Mouse (Mus musculus) MEL (cell line): ENCODE data around the gene Asgr2. TPM values are rescaled to one million over a fixed set of nuclear protein-coding genes. Genes with fewer than 3 reads are reported as not detected.

Experiments
- DNase-seq: peaks from one replicate; pipeline ENCODE4 v3.0.0; 2011; ENCODE audit warnings: low read depth, low spot score
- H3K27ac ChIP-seq: 2 replicates; pipeline ENCODE4 v1.5.1; 2012; ENCODE audit warnings: low read depth, mild to moderate bottlenecking, control low read depth, low read length, moderate library complexity; ENCODE audit not compliant: control insufficient read depth
- H3K27me3 ChIP-seq, 2 experiments: fragments of 150-350 bp in 1 of 2; sonication (generic) in 1 of 2; 2 replicates each; pipeline ENCODE4 v1.6.1; 2012; ENCODE audit warnings: low read length in 2 of 2, mild to moderate bottlenecking in 2 of 2, improper control_type of control experiment in 1 of 2, moderate library complexity in 1 of 2; ENCODE audit not compliant: insufficient read depth in 2 of 2, control insufficient read depth in 1 of 2
- H3K36me3 ChIP-seq, 2 experiments: 2 replicates each; pipeline ENCODE4 v1.6.1; 2012 to 2014; ENCODE audit warnings: low read length in 2 of 2, improper control_type of control experiment in 1 of 2, inconsistent platforms in 1 of 2, mild to moderate bottlenecking in 1 of 2; ENCODE audit not compliant: insufficient read depth in 2 of 2, control insufficient read depth in 1 of 2
- H3K4me1 ChIP-seq, 2 experiments: fragments of 150-350 bp in 1 of 2; sonication (generic) in 1 of 2; 2 replicates each; pipeline ENCODE4 v1.6.1; 2012; ENCODE audit warnings: low read length in 2 of 2, improper control_type of control experiment in 1 of 2, mild to moderate bottlenecking in 1 of 2; ENCODE audit not compliant: insufficient read depth in 2 of 2, control insufficient read depth in 1 of 2
- H3K4me3 ChIP-seq, 2 experiments: fragments of 150-350 bp in 1 of 2; sonication (generic) in 1 of 2; 2 replicates each; pipeline ENCODE4 v1.5.1; 2012; ENCODE audit warnings: low read depth in 2 of 2, low read length in 2 of 2, mild to moderate bottlenecking in 2 of 2, moderate library complexity in 2 of 2, control low read depth in 1 of 2, improper control_type of control experiment in 1 of 2; ENCODE audit not compliant: control insufficient read depth in 1 of 2, insufficient read depth in 1 of 2
- H3K79me2 ChIP-seq: 2 replicates; pipeline ENCODE4 v1.6.1; 2012; ENCODE audit warnings: mild to moderate bottlenecking, low read length, moderate library complexity; ENCODE audit not compliant: control insufficient read depth, poor library complexity, insufficient read depth
- H3K9ac ChIP-seq: 2 replicates; pipeline ENCODE4 v1.6.1; 2012; ENCODE audit warnings: low read depth, mild to moderate bottlenecking, control low read depth, low read length, moderate library complexity; ENCODE audit not compliant: control insufficient read depth, poor library complexity, severe bottlenecking
- H3K9me3 ChIP-seq: fragments of 150-350 bp; sonication (generic); replicated peaks from 2 replicates; pipeline ENCODE4 v1.6.1; 2012; ENCODE audit warnings: mild to moderate bottlenecking, low read length, improper control_type of control experiment, moderate library complexity; ENCODE audit not compliant: insufficient read depth
- CHD2 ChIP-seq: IDR thresholded peaks from 2 replicates; pipeline ENCODE4 v1.6.1; 2011; ENCODE audit warnings: low read length, improper control_type of control experiment
- CTCF ChIP-seq, 3 experiments: IDR thresholded peaks in 2 of 3; conservative IDR thresholded peaks in 1 of 3; 2 replicates each; pipeline ENCODE4 v1.5.1; 2011 to 2012; ENCODE audit warnings: low read length in 3 of 3, low read depth in 2 of 3, mild to moderate bottlenecking in 2 of 3, improper control_type of control experiment in 1 of 3, inconsistent platforms in 1 of 3, mixed read lengths in 1 of 3, moderate library complexity in 1 of 3; ENCODE audit not compliant: control insufficient read depth in 1 of 3, insufficient read depth in 1 of 3, poor library complexity in 1 of 3, severe bottlenecking in 1 of 3
- E2F4 ChIP-seq: IDR thresholded peaks from 2 replicates; pipeline ENCODE4 v1.6.1; 2011; ENCODE audit warnings: low read depth, low read length, improper control_type of control experiment, borderline replicate concordance
- ELF1 ChIP-seq: IDR thresholded peaks from 2 replicates; pipeline ENCODE4 v1.6.1; 2014; ENCODE audit warnings: low read depth, mild to moderate bottlenecking, inconsistent platforms, low read length, improper control_type of control experiment, moderate library complexity
- EP300 ChIP-seq, 2 experiments: IDR thresholded peaks; 2 replicates each; pipeline ENCODE4 v1.6.1; 2011; ENCODE audit warnings: improper control_type of control experiment in 2 of 2, low read length in 2 of 2, low read depth in 1 of 2, mild to moderate bottlenecking in 1 of 2
- ETS1 ChIP-seq: IDR thresholded peaks from 2 replicates; pipeline ENCODE4 v1.6.1; 2012; ENCODE audit warnings: low read depth, mild to moderate bottlenecking, inconsistent platforms, low read length, improper control_type of control experiment, moderate library complexity
- GABPA ChIP-seq: IDR thresholded peaks from 2 replicates; pipeline ENCODE4 v1.6.1; 2012; ENCODE audit warnings: low read depth, mild to moderate bottlenecking, inconsistent platforms, low read length, improper control_type of control experiment, moderate library complexity
- GATA1 ChIP-seq: IDR thresholded peaks from 2 replicates; pipeline ENCODE4 v1.6.1; 2011; ENCODE audit warnings: low read depth, low read length, improper control_type of control experiment
- HCFC1 ChIP-seq: IDR thresholded peaks from 2 replicates; pipeline ENCODE4 v1.6.1; 2012; ENCODE audit warnings: low read depth, mild to moderate bottlenecking, inconsistent platforms, low read length, improper control_type of control experiment, moderate library complexity
- JUND ChIP-seq: IDR thresholded peaks from 2 replicates; pipeline ENCODE4 v1.6.1; 2011; ENCODE audit warnings: low read depth, mild to moderate bottlenecking, improper control_type of control experiment, low read length
- KAT2A ChIP-seq: conservative IDR thresholded peaks from 2 replicates; pipeline ENCODE4 v1.6.1; 2012; ENCODE audit warnings: low read depth, low read length, improper control_type of control experiment, inconsistent platforms
- MAFK ChIP-seq: IDR thresholded peaks from 2 replicates; pipeline ENCODE4 v1.6.1; 2011; ENCODE audit warnings: low read depth, mild to moderate bottlenecking, low read length, improper control_type of control experiment, borderline replicate concordance
- MAX ChIP-seq: IDR thresholded peaks from 2 replicates; pipeline ENCODE4 v1.6.1; 2011; ENCODE audit warnings: low read length, improper control_type of control experiment
- MAZ ChIP-seq: IDR thresholded peaks from 2 replicates; pipeline ENCODE4 v1.6.1; 2012; ENCODE audit warnings: low read depth, mild to moderate bottlenecking, inconsistent platforms, low read length, improper control_type of control experiment
- MEF2A ChIP-seq: IDR thresholded peaks from 2 replicates; pipeline ENCODE4 v1.6.1; 2014; ENCODE audit warnings: low read depth, mild to moderate bottlenecking, inconsistent platforms, low read length, improper control_type of control experiment; ENCODE audit not compliant: poor library complexity, insufficient replicate concordance, severe bottlenecking; ENCODE audit errors: extremely low read depth
- MXI1 ChIP-seq: IDR thresholded peaks from 2 replicates; pipeline ENCODE4 v1.6.1; 2011; ENCODE audit warnings: mild to moderate bottlenecking, low read depth, low read length, improper control_type of control experiment
- MYB ChIP-seq: IDR thresholded peaks from 2 replicates; pipeline ENCODE4 v1.6.1; 2011; ENCODE audit warnings: mild to moderate bottlenecking, low read depth, low read length, improper control_type of control experiment
- MYC ChIP-seq: IDR thresholded peaks from 2 replicates; pipeline ENCODE4 v1.6.1; 2011; ENCODE audit warnings: low read depth, mild to moderate bottlenecking, low read length, improper control_type of control experiment, moderate library complexity
- NELFE ChIP-seq: IDR thresholded peaks from 2 replicates; pipeline ENCODE4 v1.6.1; 2011; ENCODE audit warnings: low read depth, low read length, improper control_type of control experiment
- NRF1 ChIP-seq: IDR thresholded peaks from 2 replicates; pipeline ENCODE4 v1.6.1; 2014; ENCODE audit warnings: low read depth, mild to moderate bottlenecking, inconsistent platforms, low read length, improper control_type of control experiment, moderate library complexity; ENCODE audit not compliant: poor library complexity, insufficient read depth, severe bottlenecking
- POLR2A ChIP-seq, 2 experiments: IDR thresholded peaks; 2 replicates each; pipeline ENCODE4 v1.6.1; 2011 to 2012; ENCODE audit warnings: low read length in 2 of 2, mild to moderate bottlenecking in 2 of 2, control low read depth in 1 of 2, improper control_type of control experiment in 1 of 2, low read depth in 1 of 2, moderate library complexity in 1 of 2; ENCODE audit not compliant: control insufficient read depth in 1 of 2, insufficient read depth in 1 of 2, poor library complexity in 1 of 2
- POLR2AphosphoS2 ChIP-seq: IDR thresholded peaks from 2 replicates; pipeline ENCODE4 v1.6.1; 2011; ENCODE audit warnings: low read length, improper control_type of control experiment
- POLR2AphosphoS5 ChIP-seq: IDR thresholded peaks from 2 replicates; pipeline ENCODE4 v1.6.1; 2012; ENCODE audit warnings: low read depth, borderline replicate concordance, mild to moderate bottlenecking, inconsistent platforms, low read length, moderate library complexity, mixed read lengths
- RAD21 ChIP-seq: IDR thresholded peaks from 2 replicates; pipeline ENCODE4 v1.6.1; 2011; ENCODE audit warnings: mild to moderate bottlenecking, low read depth, low read length, improper control_type of control experiment
- RCOR1 ChIP-seq: IDR thresholded peaks from 2 replicates; pipeline ENCODE4 v1.6.1; 2012; ENCODE audit warnings: low read depth, mild to moderate bottlenecking, inconsistent platforms, low read length, improper control_type of control experiment
- SIN3A ChIP-seq: IDR thresholded peaks from 2 replicates; pipeline ENCODE4 v1.6.1; 2012; ENCODE audit warnings: low read length, improper control_type of control experiment, inconsistent platforms
- SMC3 ChIP-seq: IDR thresholded peaks from 2 replicates; pipeline ENCODE4 v1.6.1; 2011; ENCODE audit warnings: low read depth, low read length, improper control_type of control experiment
- TAL1 ChIP-seq: IDR thresholded peaks from 2 replicates; pipeline ENCODE4 v1.6.1; 2012; ENCODE audit warnings: mild to moderate bottlenecking, inconsistent platforms, low read length, moderate library complexity, mixed read lengths
- TCF12 ChIP-seq: IDR thresholded peaks from 2 replicates; pipeline ENCODE4 v1.6.1; 2014; ENCODE audit warnings: low read depth, mild to moderate bottlenecking, inconsistent platforms, low read length, improper control_type of control experiment, moderate library complexity
- UBTF ChIP-seq: IDR thresholded peaks from 2 replicates; pipeline ENCODE4 v1.6.1; 2012; ENCODE audit warnings: low read depth, mild to moderate bottlenecking, inconsistent platforms, low read length, improper control_type of control experiment, moderate library complexity, borderline replicate concordance; ENCODE audit not compliant: insufficient read depth
- USF1 ChIP-seq: IDR thresholded peaks from 2 replicates; pipeline ENCODE4 v1.6.1; 2014; ENCODE audit warnings: low read depth, mild to moderate bottlenecking, inconsistent platforms, low read length, improper control_type of control experiment, moderate library complexity
- USF2 ChIP-seq, 2 experiments: IDR thresholded peaks; 2 replicates each; pipeline ENCODE4 v1.6.1; 2011 to 2012; ENCODE audit warnings: improper control_type of control experiment in 2 of 2, low read length in 2 of 2, borderline replicate concordance in 1 of 2, inconsistent platforms in 1 of 2, low read depth in 1 of 2, mild to moderate bottlenecking in 1 of 2; ENCODE audit not compliant: insufficient read depth in 1 of 2
- ZC3H11A ChIP-seq: IDR thresholded peaks from 2 replicates; pipeline ENCODE4 v1.6.1; 2012; ENCODE audit warnings: low read depth, mild to moderate bottlenecking, inconsistent platforms, low read length, improper control_type of control experiment
- ZNF384 ChIP-seq: IDR thresholded peaks from 2 replicates; pipeline ENCODE4 v1.6.1; 2012; ENCODE audit warnings: low read depth, mild to moderate bottlenecking, inconsistent platforms, low read length, improper control_type of control experiment
- polyA plus RNA-seq, 2 experiments: library from polyadenylated mRNA; stranded (reverse) in 1 of 2; unstranded in 1 of 2; fragments of >175 nt in 1 of 2; fragments of >200 nt in 1 of 2; gene quantifications; 2 replicates each; pipeline versions ENCODE4 v1.2.1 to v1.2.4; 2012; ENCODE audit warnings: low replicate concordance in 2 of 2, low read depth in 1 of 2; ENCODE audit not compliant: insufficient read length in 2 of 2, insufficient read depth in 1 of 2, missing spikeins in 1 of 2
- total RNA-seq: library from RNA; depleted of rRNA; stranded (reverse); fragments of 300-350 nt; gene quantifications from 2 replicates; pipeline ENCODE4 v1.2.3, GENCODE M21; 2012

The Asgr2 gene
- total and polyA plus RNA-seq, 3 experiments = not detected

DNA sequence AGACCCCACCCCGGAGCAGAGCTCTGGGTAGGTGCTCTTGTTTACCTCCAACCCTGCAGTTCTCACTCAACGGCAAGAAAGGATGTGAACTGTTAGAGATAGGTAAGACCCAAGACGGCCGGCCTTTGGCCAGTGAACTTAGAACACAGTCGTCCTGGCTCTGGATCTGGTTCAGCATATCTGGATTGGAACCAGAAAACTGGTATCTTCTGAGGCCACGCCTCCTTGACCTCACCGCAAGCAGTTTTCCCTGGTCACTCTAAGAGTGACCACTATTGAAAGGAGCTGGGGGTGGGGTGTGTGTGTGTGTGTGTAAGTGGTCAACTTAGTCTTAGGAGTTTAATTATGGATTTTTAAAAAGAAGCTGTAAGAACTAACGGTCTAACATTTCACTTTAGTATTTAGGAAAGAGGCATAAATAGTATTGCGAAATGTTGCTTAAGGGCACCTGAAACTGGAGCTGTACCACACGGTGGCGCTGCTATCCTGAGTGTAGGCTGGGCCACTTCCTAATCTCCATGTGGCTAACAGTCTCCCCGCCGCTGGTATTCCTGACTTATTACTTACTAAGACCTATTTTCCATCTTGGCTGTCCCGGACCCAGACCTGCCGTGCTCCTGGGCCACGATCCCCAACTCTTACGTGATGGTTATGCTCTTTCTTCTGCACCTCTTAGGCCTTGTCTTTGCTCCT, 17.9 kb upstream of the Asgr2 start (continued):
- TF ChIP-seq MEF2A (no peak), TAL1 (no peak)

- Histone ChIP-seq H3K9ac (no peak overlapping the region), H3K27me3 (no peaks in the 10 kb centered on the region; a peak in 1 of 4 replicates), H3K27ac (peak overlapping the region; percentile 34; the same call in 1 of the 2 replicates), H3K9me3 (no peaks in the 10 kb centered on the region), H3K4me1 (peaks cover 6 to 17% of the 10 kb centered on the region in 2 experiments), H3K79me2 (no peaks in the 10 kb centered on the region), H3K4me3 (no peak overlapping the region), H3K36me3 (peaks cover 0 to 10% of the 10 kb centered on the region in 2 experiments; a peak in 2 of 4 replicates)
- peak; percentile 87 for DNase-seq
- no peak for TF ChIP-seq ELF1
- TF ChIP-seq MXI1 = peak; percentile 48; the same call in 1 of the 2 replicates
- no peak for TF ChIP-seq SMC3
- 0 out of 2 replicates have a peak, but pooled peaks have one; percentile 41 for TF ChIP-seq MAX
- no peak for TF ChIP-seq CHD2
- 0 out of 2 replicates have a peak, but pooled peaks have one; percentile 46 for TF ChIP-seq MYC
- peak; percentile 62; the same call in 1 of the 2 replicates for TF ChIP-seq JUND
- peak; percentile 95 for TF ChIP-seq ETS1
- TF ChIP-seq MYB = no peak
- TF ChIP-seq UBTF = no peak
- TF ChIP-seq GATA1 = no peak
- no peak for TF ChIP-seq POLR2AphosphoS5
- no peak for TF ChIP-seq USF2 (IDR thresholded peaks at IDR 0.05; ENCODE audit: borderline replicate concordance in 1 of 2, insufficient read depth in 1 of 2, low read depth in 1 of 2, low read length in 2 of 2)
- TF ChIP-seq SIN3A = peak; percentile 81
- peak; percentile 72 for TF ChIP-seq EP300 (IDR thresholded peaks at IDR 0.05; ENCODE audit: low read depth in 1 of 2, low read length in 2 of 2)
- TF ChIP-seq KAT2A = no peak
- TF ChIP-seq TAL1 = no peak
- TF ChIP-seq ZNF384 = no peak
- TF ChIP-seq NELFE = peak; percentile 27; the same call in 1 of the 2 replicates
- TF ChIP-seq E2F4 = no peak
- no peak for TF ChIP-seq RAD21
- TF ChIP-seq USF1 = no peak
- TF ChIP-seq HCFC1 = 0 out of 2 replicates have a peak, but pooled peaks have one; percentile 20
- TF ChIP-seq CTCF (IDR thresholded peaks at IDR 0.05 in 2 of 3, conservative IDR thresholded peaks at IDR 0.05 in 1 of 3; ENCODE audit: control insufficient read depth in 1 of 3, insufficient read depth in 1 of 3, low read depth in 2 of 3, low read length in 3 of 3, poor library complexity in 1 of 3, severe bottlenecking in 1 of 3) = no peak
- peak; percentile 38; the same call in 1 of the 2 replicates for TF ChIP-seq RCOR1
- TF ChIP-seq TCF12 = no peak
- TF ChIP-seq POLR2AphosphoS2 = no peak
- TF ChIP-seq ZC3H11A = no peak
- peak; percentile 99 for TF ChIP-seq MAFK
- no peak for TF ChIP-seq NRF1
- no peak for TF ChIP-seq POLR2A (IDR thresholded peaks at IDR 0.05; ENCODE audit: control insufficient read depth in 1 of 2, insufficient read depth in 1 of 2, low read depth in 1 of 2, low read length in 2 of 2, poor library complexity in 1 of 2)
- peak; percentile 96 for TF ChIP-seq GABPA
- no peak for TF ChIP-seq MEF2A
- TF ChIP-seq MAZ = no peak
These were observed 16.9 kb upstream of the Asgr2 start for GRCm38 (mm10) chr11:70075581-70075980.
